29 mouse cellular contexts compared by ENCODE assay signal in the genomic region with DNA sequence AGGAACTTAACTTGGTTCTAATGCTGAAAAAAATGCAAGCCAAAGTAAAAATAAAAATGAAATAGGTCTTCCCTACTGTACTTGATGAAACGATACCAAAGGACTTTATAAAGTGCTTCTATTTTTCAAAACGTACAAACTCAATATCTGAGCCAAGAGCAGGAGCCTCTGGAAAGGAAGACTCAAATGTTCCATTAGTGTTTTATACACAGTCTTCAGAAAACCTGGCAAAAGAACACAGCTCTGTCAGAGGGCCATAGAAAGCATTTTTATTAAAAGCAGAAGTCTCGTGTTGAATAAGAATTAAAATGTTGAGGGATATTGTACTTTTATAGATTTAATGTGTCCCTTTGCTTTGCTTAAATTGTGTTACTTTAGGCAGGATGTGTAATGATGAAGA.
"Had no signal": no experiment of that assay in that cellular context is flagged by ENCODE, and none has a peak within 500 bp of the region (broad histone marks: within the 10 kb centered on the region; RNA-seq: fewer than 3 reads in every experiment).

No protein-coding gene starts in this region.

- H3K36me3 ChIP-seq: limb, embryonic 12.5 days; limb, embryonic 15.5 days; liver, embryonic 12.5 days; liver, embryonic 13.5 days; liver, embryonic 15.5 days; lung, embryonic 15.5 days; midbrain, embryonic 10.5 days; midbrain, embryonic 12.5 days; midbrain, embryonic 13.5 days; midbrain, embryonic 15.5 days; neural tube, embryonic 12.5 days had no signal

- H3K4me3 ChIP-seq: left cerebral cortex, adult 2 months; limb, embryonic 12.5 days; limb, embryonic 15.5 days; liver, embryonic 12.5 days; liver, embryonic 13.5 days; liver, embryonic 15.5 days; lung, embryonic 15.5 days; megakaryocyte, embryonic 14.5 days; midbrain, embryonic 10.5 days; midbrain, embryonic 12.5 days; midbrain, embryonic 13.5 days; midbrain, embryonic 15.5 days; myocyte; neural tube, embryonic 12.5 days had no signal

- H3K9me3 ChIP-seq: limb, embryonic 12.5 days; limb, embryonic 15.5 days; liver, embryonic 12.5 days; liver, embryonic 13.5 days; liver, embryonic 15.5 days; lung, embryonic 15.5 days; megakaryocyte, embryonic 14.5 days; midbrain, embryonic 10.5 days; midbrain, embryonic 12.5 days; midbrain, embryonic 13.5 days; midbrain, embryonic 15.5 days; neural tube, embryonic 12.5 days had no signal

- H3K4me2 ChIP-seq: limb, embryonic 12.5 days; limb, embryonic 15.5 days; liver, embryonic 11.5 days; liver, embryonic 12.5 days; liver, embryonic 13.5 days; liver, embryonic 15.5 days; lung, embryonic 15.5 days; midbrain, embryonic 11.5 days; midbrain, embryonic 12.5 days; midbrain, embryonic 13.5 days; midbrain, embryonic 15.5 days; neural tube, embryonic 12.5 days had no signal

- H3K27me3 ChIP-seq: limb, embryonic 12.5 days; limb, embryonic 15.5 days; liver, embryonic 12.5 days; liver, embryonic 13.5 days; liver, embryonic 15.5 days; lung, embryonic 15.5 days; megakaryocyte, embryonic 14.5 days; midbrain, embryonic 12.5 days; midbrain, embryonic 13.5 days; midbrain, embryonic 15.5 days; neural tube, embryonic 12.5 days had no signal

- H3K27ac ChIP-seq: left cerebral cortex, adult 2 months; limb, embryonic 12.5 days; limb, embryonic 15.5 days; liver, embryonic 12.5 days; liver, embryonic 13.5 days; liver, embryonic 14.5 days; liver, embryonic 15.5 days; lung, embryonic 15.5 days; macrophage; midbrain, embryonic 10.5 days; midbrain, embryonic 12.5 days; midbrain, embryonic 13.5 days; midbrain, embryonic 15.5 days; neural tube, embryonic 12.5 days had no signal

- H3K4me1 ChIP-seq: limb, embryonic 12.5 days; limb, embryonic 15.5 days; liver, embryonic 12.5 days; liver, embryonic 13.5 days; liver, embryonic 15.5 days; lung, embryonic 15.5 days; megakaryocyte, embryonic 14.5 days; midbrain, embryonic 10.5 days; midbrain, embryonic 12.5 days; midbrain, embryonic 13.5 days; midbrain, embryonic 15.5 days; neural tube, embryonic 12.5 days had no signal

- ATAC-seq: liver, embryonic 12.5 days; liver, postnatal 0 days; lung, postnatal 0 days; midbrain, embryonic 13.5 days; midbrain, embryonic 15.5 days; midbrain, embryonic 16.5 days had no signal

- DNase-seq: left cerebral cortex, postnatal 4 days; liver; liver, embryonic 13.5 days; liver, postnatal 0 days; lung, adult 2 months; lung, postnatal 10 days; lung, postnatal 14 days; lung, postnatal 36 days; lung, postnatal 4 days; midbrain, embryonic 14.5 days had no signal

- H3K9ac ChIP-seq: limb, embryonic 12.5 days; limb, embryonic 15.5 days; liver, embryonic 12.5 days; liver, embryonic 13.5 days; liver, embryonic 14.5 days; liver, embryonic 15.5 days; liver, postnatal 0 days; lung, embryonic 15.5 days; midbrain, embryonic 12.5 days; midbrain, embryonic 13.5 days; midbrain, embryonic 15.5 days; neural tube, embryonic 12.5 days had no signal
